Mouse (Mus musculus): ENCODE results near the gene Tnfsf11.

Tnfsf11 gene

GRCm38 (mm10) chr14:78307286-78308237, at the start of gene Tnfsf11:
Gene Tnfsf11 (minus strand): TSS chr14:78308043.
- DNase-seq (ENCODE audit: low spot score), result no peak

DNA sequence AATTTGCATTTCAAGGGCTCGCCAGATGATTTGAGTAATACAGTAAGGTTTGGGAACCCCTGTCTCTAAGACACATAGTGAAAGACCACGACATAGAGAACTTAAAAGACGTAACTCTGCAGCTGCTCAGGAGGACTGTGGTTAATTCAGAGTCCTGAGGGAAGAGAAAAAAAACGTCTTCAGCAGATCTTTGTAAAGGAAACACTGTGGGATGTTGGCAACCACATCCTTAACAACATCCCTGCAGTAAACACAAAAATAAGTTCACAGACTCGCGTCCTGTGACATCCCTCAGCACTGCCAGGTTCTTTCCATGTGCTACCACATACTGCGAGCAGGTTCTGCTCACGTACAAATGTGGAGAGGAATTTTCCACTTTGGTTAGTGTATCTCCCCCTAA, 48.9 kb upstream of the Tnfsf11 start:
- no peak for DNase-seq (ENCODE audit: low spot score)

DNA sequence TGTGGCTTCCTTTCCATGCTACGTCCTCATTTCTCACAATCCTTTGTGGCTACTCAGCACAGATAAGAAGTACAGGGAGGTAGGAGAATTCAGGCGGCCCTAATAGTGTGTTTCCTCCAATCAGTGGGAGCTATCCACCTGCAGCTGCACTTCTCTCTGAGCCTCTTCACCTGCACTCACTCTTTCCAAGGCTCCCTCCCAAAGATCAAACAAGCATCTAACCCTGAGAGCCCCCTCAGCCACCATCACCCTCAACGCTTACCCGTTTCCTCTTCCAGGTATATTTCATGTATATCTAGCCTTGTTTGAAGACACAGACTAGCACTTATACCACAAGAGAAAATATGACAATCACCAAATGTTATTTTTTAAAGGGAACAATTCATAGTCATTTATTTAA, 47.5 kb upstream of the Tnfsf11 start:
- DNase-seq (ENCODE audit: low spot score), result no peak

GRCm38 (mm10) chr14:78352865-78353264, 45.0 kb upstream of the Tnfsf11 start:
- DNase-seq (ENCODE audit: low spot score), result no peak

GRCm38 (mm10) chr14:78351544-78351943, 43.7 kb upstream of the Tnfsf11 start:
- DNase-seq (ENCODE audit: low spot score), result no peak

DNA sequence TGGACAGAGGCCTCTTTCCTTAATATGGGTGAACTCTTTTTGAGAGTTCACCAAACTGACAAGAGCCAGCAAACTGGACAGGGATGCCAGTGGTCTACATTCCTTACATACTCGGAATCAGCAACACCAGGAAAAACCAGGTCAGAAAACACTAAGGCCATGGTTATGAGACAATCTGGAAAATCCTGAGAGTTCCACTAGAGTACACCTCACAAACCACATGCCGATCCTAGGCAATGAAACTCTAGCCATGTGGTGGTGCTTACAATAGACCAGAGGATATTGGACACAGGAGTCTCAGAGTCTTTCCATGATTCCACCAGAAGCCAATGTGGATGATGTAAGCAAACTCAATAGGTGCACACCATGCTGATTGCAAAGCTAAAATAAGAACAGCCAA, 39.9 kb upstream of the Tnfsf11 start:
- DNase-seq (ENCODE audit: low spot score), result no peak

- no peak for DNase-seq (ENCODE audit: low spot score)
These were observed 35.2 kb upstream of the Tnfsf11 start for GRCm38 (mm10) chr14:78343007-78343406.

DNA sequence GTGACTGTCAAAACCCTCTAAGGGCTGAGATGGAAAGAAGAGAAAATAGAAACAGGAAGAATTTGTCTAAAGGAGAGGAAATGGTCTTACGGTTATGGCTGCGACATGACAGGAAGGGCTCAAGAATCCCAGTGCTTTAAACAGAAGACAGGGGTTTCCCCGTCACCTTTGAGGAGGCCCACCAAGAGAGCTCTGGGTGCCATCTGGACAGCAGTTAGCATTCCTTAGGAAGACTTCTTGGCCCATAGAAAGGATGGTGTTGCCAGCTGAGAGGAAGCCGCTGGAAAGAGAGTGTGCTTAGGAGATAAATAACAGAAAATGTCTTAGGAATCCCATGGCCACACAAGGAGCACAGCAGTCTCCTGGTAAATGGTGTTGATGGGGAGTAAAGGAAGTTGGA, 34.3 kb upstream of the Tnfsf11 start:
- no peak for DNase-seq (ENCODE audit: low spot score)

GRCm38 (mm10) chr14:78333341-78333740, 25.5 kb upstream of the Tnfsf11 start:
- no peak for DNase-seq (ENCODE audit: low spot score)

- no peak for DNase-seq (ENCODE audit: low spot score)
These were observed 23.5 kb upstream of the Tnfsf11 start for GRCm38 (mm10) chr14:78331368-78331767.

DNA sequence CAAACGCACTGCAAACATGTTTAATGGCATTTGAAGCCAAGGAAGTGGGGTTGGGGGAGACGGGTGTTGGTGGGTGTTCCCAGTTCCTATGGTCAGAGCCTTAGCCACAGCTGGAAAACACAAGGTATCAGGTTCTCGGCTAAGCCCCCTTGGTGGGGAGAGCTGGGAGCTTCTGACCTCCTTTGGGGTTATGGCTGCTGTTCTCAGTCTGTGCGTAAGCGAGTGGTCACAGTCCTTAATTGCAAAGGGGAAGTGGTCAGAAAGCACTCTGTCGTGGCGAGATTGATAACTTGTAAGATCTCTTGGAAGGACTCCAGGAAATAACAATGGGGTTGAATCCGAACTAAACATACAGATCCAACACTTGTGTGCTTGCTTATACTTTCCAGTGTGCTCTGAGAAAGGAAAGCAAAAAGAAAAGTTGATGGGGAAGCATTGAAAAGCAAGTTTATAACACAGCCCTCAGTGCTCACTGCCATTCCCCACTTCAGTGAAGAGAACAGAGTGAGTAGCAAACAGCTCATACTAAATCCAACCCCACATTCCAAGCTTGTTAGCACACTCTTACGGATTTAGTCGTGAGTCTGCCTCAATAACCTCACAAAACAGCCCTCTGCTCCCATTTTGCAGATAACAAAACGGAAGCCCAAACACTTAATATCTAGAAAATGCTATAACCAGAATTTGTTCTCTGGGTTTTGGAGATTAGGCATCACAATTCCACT, 22.9 kb upstream of the Tnfsf11 start:
- DNase-seq (ENCODE audit: low spot score), result no peak

DNA sequence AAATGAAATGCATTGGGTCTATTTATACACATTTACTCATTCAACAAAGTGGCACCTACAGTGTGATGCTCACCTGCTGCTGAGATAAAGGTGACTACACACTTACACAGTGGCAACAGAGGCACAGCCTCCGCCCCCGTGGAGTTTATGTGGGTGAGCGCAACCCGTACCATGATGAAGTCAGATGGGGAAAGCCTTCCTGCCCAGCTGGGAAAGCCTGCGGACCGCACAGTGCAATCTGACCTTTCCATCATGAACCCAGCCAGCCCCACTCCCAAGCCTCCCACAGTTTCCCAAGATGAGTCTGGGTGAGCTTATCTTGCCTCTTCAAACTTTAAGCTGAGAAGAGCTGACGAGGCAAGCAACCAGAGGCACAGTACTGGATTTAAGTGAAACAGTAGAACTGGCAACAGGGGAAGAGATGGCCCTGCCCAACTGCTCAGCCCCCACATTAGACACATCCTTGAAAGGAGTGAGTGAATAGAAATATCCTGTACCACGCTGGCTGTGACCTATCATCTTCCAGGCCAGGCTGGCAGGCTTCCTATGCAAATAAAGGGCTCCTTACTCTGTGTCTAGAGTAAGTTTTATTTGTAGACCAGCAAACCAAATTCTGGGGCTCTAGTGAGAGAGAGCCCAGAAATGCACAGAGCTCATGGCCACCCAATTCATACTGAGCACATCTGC, 22.1 kb upstream of the Tnfsf11 start:
- no peak for DNase-seq (ENCODE audit: low spot score)

GRCm38 (mm10) chr14:78323356-78323755, 15.5 kb upstream of the Tnfsf11 start:
- no peak for DNase-seq (ENCODE audit: low spot score)

GRCm38 (mm10) chr14:78322916-78323315, 15.1 kb upstream of the Tnfsf11 start:
- no peak for DNase-seq (ENCODE audit: low spot score)

DNA sequence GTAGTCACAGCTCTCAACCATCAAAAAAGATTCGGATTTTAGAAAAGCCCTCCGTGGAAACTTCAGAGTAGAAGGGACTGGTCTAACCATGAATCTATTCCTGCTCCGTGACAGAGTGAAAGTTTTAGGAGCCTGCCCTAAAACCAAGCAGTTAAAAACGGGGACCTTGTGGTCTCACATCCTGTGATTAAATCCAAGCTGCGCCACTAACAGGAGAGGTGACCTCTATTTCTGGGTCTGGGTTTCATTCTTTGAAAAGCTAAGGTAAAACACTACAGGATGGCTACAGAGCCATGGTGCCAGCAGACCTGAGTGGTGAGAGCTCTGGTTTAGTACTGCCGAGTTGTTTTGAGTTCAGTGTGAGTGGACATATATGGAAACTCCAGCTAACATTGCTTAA, 12.4 kb upstream of the Tnfsf11 start:
- DNase-seq (ENCODE audit: low spot score), result no peak

- no peak for DNase-seq (ENCODE audit: low spot score)
These were observed 11.7 kb upstream of the Tnfsf11 start for GRCm38 (mm10) chr14:78319580-78319979.

DNA sequence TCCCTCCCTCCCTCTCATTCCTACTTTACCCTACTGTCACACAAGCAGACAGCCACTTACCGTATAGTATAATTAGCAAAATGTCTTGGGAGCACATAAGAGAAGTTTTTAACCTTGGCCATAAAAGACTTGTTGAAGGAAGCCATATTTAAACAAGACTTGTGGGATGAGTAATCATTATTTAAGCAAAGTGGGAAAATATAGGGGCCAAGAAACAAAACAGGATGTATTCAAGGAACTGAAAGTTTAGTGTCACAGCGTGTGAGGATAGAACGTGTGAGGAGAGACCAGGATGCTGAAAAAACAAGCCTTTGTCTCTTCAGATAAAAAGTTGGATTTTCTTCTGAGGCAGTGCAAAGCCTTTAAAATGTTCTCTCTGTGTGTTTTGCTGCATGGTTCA, 11.2 kb upstream of the Tnfsf11 start:
- DNase-seq (ENCODE audit: low spot score), result no peak

DNA sequence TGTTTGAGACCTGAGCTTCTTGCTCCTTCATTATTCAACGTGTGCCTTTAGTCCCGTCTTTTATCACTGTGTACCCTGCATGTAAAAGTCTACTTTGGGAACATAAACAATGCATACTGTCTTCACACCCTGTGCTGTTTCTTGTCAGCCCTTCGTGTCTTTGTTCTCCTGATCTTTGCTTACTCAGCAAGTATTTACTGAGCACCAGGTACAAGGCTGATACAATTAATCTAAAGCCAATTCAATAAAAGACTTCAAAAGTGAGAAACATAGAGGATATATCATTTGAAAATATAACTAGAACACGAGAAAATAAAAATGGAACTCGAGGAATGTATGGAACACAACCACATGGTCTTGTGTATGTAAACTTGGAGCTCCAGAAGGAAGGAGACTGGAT, 9.8 kb upstream of the Tnfsf11 start:
- no peak for DNase-seq (ENCODE audit: low spot score)

GRCm38 (mm10) chr14:78300914-78301313, 6.9 kb downstream of the Tnfsf11 start:
- no peak for DNase-seq (ENCODE audit: low spot score)

- no peak for DNase-seq (ENCODE audit: low spot score)
These were observed 15.2 kb downstream of the Tnfsf11 start for GRCm38 (mm10) chr14:78292687-78293086.

GRCm38 (mm10) chr14:78289912-78290523, 17.8 kb downstream of the Tnfsf11 start:
- DNase-seq (ENCODE audit: low spot score), result no peak

GRCm38 (mm10) chr14:78288903-78289302, 18.9 kb downstream of the Tnfsf11 start:
- DNase-seq (ENCODE audit: low spot score), result no peak

Data from ovary, adult 18-20 months (tissue).